Mouse (Mus musculus) embryonic facial prominence, embryonic 15.5 days (tissue): ENCODE results near the gene Wdr5. TPM values are rescaled to one million over a fixed set of nuclear protein-coding genes. Genes with fewer than 3 reads are reported as not detected.

Experiments used
- ATAC-seq: fragments of 200-750 bp; cut with Nextera tagmentation; 2 replicates; pipeline ENCODE4 v1.8.0; 2017; ENCODE audit warnings: low read depth, moderate TSS enrichment; ENCODE audit not compliant: insufficient number of reproducible peaks, low FRiP score, low TSS enrichment
- H3K27ac ChIP-seq: fragments of 300-500 bp; sonication (generic); replicated peaks from 2 replicates; pipeline ENCODE4 v1.5.1; 2015; ENCODE audit warnings: mild to moderate bottlenecking, inconsistent platforms
- H3K27me3 ChIP-seq: fragments of 300-500 bp; sonication (generic); 2 replicates; pipeline ENCODE4 v1.6.1; 2015; ENCODE audit warnings: inconsistent platforms
- H3K36me3 ChIP-seq: fragments of 300-500 bp; sonication (generic); 2 replicates; pipeline ENCODE4 v1.6.1; 2015; ENCODE audit warnings: mild to moderate bottlenecking, inconsistent platforms
- H3K4me1 ChIP-seq: fragments of 300-500 bp; sonication (generic); 2 replicates; pipeline ENCODE4 v1.6.1; 2015; ENCODE audit warnings: inconsistent platforms
- H3K4me2 ChIP-seq: fragments of 300-500 bp; sonication (generic); replicated peaks from 2 replicates; pipeline ENCODE4 v1.6.1; 2015; ENCODE audit warnings: mild to moderate bottlenecking, inconsistent platforms
- H3K4me3 ChIP-seq: fragments of 300-500 bp; sonication (generic); replicated peaks from 2 replicates; pipeline ENCODE4 v1.5.1; 2015; ENCODE audit warnings: mild to moderate bottlenecking, inconsistent platforms
- H3K9ac ChIP-seq: fragments of 300-500 bp; sonication (generic); 2 replicates; pipeline ENCODE4 v1.6.1; 2015; ENCODE audit warnings: inconsistent platforms
- H3K9me3 ChIP-seq: fragments of 300-500 bp; sonication (generic); replicated peaks from 2 replicates; pipeline ENCODE4 v1.6.1; 2016; ENCODE audit warnings: inconsistent platforms
- WGBS: fragments of 180-500 bp; shearing (Covaris S2); methylation state at CpG from one replicate; pipeline ENCODE4 v1.1.7; 2015; 5-methylcytosine and 5-hydroxymethylcytosine counted together
- polyA plus RNA-seq: library from polyadenylated mRNA; unstranded; fragments of >200 nt; fragmentation: Nextera tagmentation; extraction: Ambion mirVana; gene quantifications from 2 replicates; pipeline ENCODE4 v1.2.1, GENCODE M21; 2015

The Wdr5 gene
- polyA plus RNA-seq, 1 experiment from 2014 or later, result 51.8 TPM

DNA sequence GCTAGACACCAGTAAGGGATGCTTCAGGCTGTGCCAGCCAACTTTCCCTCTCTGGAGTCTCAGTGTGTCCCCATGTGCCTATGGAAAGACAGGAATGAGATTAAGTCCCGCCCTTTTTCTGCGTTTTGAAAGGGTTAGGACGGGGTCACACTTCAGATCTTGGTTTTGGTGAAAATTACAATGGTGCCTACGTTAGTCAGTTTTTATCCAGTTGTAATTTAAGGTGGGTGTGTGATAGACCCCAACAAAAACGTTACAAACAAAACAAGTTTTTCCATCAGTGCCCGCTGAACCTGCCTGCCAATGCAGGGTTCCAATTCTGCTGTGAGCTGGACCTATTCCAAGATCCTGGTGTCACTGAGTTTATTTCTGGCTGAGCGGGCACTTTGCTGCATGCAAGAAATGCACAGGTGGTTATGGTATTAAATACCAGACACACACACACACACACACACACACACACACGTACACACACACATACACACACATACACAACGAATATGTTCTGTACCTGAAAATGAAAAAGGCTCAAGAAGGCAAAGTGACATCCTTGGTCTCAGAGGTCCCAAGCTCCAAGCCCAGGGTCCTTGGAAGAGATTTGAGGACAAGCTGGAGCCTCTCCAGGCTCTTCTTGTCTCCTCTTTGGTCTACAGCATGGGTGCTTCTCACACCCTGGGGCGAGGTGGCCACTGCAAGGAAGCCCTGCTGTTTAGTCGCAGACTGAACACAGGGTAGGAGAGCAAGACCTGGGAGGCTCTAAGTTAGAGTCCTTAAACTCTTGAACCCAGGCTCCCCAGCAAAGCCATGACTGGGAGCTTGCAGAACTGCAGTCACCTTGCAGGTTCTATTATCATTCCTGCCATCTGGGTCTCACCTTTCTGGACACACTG lies 38.4 kb upstream of the Wdr5 start:
- H3K36me3 ChIP-seq, result no peaks in the 10 kb centered on the region
- peak overlapping the region; percentile 98 for H3K4me3 ChIP-seq
- no peaks in the 10 kb centered on the region for H3K27me3 ChIP-seq
- H3K4me1 ChIP-seq, result peaks cover 38% of the 10 kb centered on the region
- no peak for ATAC-seq
- no peaks in the 10 kb centered on the region for H3K9me3 ChIP-seq
- H3K4me2 ChIP-seq, result peak overlapping the region; percentile 68
- peak overlapping the region; percentile 96 for H3K27ac ChIP-seq
- 24% methylated on average over 11 of the region's 11 CpGs for WGBS
- H3K9ac ChIP-seq, result peak overlapping the region; percentile 54

DNA sequence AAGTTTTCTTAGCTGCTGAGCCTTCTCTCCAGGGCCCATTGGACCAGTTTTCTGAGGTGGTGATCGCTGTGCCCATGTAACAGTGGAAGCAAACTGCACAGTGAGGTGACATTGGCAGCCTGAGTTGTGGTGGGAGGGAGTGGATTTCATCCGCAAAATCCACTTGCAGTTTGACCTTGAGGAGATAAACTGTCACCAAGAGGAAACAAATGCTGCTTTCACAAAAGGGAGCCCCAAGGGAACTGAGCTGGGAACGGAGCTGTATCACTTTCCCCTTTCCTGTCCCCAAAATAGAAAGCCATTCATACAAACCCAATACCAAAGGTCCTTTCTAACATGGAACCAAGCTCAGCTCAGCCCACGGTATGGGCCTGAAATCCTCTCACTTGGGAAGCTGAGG lies 35.1 kb upstream of the Wdr5 start:
- H3K4me1 ChIP-seq, result peaks cover 10% of the 10 kb centered on the region; the same call in 1 of the 2 replicates
- H3K9ac ChIP-seq, result no peak overlapping the region
- no peaks in the 10 kb centered on the region for H3K9me3 ChIP-seq
- WGBS, result 52% methylated on average over 4 of the region's 4 CpGs
- H3K4me2 ChIP-seq, result no peak overlapping the region
- H3K27ac ChIP-seq, result no peak overlapping the region
- H3K4me3 ChIP-seq, result no peak overlapping the region
- H3K27me3 ChIP-seq, result no peaks in the 10 kb centered on the region
- ATAC-seq, result no peak
- H3K36me3 ChIP-seq, result no peaks in the 10 kb centered on the region

DNA sequence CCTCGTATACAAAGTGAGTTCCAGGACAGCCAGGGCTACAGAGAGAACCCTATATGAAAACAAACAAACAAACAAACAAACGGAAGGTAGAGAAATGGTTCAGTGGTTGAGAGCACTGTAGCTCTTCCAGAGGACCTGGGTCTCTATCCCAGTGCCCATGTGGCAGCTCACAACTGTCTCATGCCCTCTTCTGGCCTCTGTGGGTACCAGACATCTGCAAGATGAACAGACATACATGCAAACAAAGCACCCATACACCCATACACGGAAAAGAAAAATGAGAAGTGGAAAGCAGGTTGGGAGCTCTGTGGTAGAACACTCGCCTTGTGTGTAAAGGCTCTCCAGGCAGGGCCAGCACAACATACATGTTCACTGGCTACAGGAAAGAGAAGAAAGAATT lies 34.6 kb upstream of the Wdr5 start:
- no peaks in the 10 kb centered on the region for H3K27me3 ChIP-seq
- H3K27ac ChIP-seq, result no peak overlapping the region
- no peaks in the 10 kb centered on the region for H3K36me3 ChIP-seq
- no peak overlapping the region for H3K9ac ChIP-seq
- no peak overlapping the region for H3K4me3 ChIP-seq
- H3K4me1 ChIP-seq, result peaks cover 10% of the 10 kb centered on the region; the same call in 1 of the 2 replicates
- H3K9me3 ChIP-seq, result no peaks in the 10 kb centered on the region
- H3K4me2 ChIP-seq, result no peak overlapping the region
- WGBS, result 68% methylated on average over 4 of the region's 4 CpGs
- no peak for ATAC-seq

DNA sequence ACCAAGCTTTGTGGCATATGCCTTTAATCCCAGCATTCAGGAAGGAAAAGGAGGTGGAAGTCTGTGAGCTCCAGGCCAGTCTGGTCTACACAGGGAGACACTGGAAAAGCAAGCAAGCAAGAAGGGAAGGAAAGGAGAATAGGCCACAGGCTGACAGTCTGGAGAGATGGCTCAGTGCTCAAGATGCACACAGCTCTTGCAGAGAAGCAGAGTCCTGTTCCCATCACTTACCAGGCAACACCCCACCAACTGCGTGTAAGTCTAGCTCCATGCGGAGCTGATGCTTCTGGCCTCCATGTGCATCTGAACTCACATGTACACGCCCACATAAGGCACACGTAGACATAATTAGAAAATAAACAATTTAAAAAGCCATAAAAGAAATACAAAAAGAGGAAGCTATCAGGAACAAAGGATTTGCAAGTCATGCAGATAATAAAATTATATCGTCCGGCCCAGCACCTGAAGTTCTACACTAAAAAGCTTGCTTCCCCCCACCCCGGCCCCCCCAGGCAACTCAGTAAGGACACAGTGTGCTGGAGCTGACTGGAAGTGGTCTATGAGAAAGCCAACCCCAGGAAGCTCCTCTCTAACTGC lies 32.6 kb upstream of the Wdr5 start:
- no peak overlapping the region for H3K4me2 ChIP-seq
- H3K36me3 ChIP-seq, result no peaks in the 10 kb centered on the region
- no peak for ATAC-seq
- WGBS, result 59% methylated on average over 7 of the region's 7 CpGs
- no peaks in the 10 kb centered on the region for H3K27me3 ChIP-seq
- no peak overlapping the region for H3K4me3 ChIP-seq
- H3K4me1 ChIP-seq, result no peaks in the 10 kb centered on the region
- H3K9me3 ChIP-seq, result no peaks in the 10 kb centered on the region
- H3K9ac ChIP-seq, result no peak overlapping the region
- no peak overlapping the region for H3K27ac ChIP-seq

DNA sequence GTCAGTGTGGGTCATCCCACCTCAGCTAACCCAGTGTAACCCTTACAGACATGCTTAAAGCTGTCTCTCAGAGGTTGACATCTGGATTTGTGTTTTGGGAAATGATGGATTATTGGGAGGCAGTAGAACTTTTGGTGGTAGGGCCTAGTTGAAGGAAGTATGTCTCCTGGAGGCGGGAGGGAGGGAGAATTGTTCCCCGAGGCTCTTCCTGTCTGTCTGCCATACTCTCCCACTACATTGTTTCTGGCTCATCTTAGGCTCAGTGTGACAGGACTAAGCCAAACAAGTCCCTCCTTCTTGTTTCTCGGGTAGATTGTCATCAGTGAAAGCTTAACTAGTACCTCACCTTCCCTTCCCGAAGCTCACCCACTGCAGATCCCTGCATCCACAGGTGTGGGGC lies 28.2 kb upstream of the Wdr5 start:
- H3K4me3 ChIP-seq, result no peak overlapping the region
- H3K4me2 ChIP-seq, result no peak overlapping the region
- no peaks in the 10 kb centered on the region for H3K36me3 ChIP-seq
- no peak overlapping the region for H3K9ac ChIP-seq
- H3K27me3 ChIP-seq, result no peaks in the 10 kb centered on the region
- H3K4me1 ChIP-seq, result no peaks in the 10 kb centered on the region
- H3K27ac ChIP-seq, result no peak overlapping the region
- no peak for ATAC-seq
- WGBS, result 56% methylated on average over 4 of the region's 4 CpGs
- no peaks in the 10 kb centered on the region for H3K9me3 ChIP-seq

DNA sequence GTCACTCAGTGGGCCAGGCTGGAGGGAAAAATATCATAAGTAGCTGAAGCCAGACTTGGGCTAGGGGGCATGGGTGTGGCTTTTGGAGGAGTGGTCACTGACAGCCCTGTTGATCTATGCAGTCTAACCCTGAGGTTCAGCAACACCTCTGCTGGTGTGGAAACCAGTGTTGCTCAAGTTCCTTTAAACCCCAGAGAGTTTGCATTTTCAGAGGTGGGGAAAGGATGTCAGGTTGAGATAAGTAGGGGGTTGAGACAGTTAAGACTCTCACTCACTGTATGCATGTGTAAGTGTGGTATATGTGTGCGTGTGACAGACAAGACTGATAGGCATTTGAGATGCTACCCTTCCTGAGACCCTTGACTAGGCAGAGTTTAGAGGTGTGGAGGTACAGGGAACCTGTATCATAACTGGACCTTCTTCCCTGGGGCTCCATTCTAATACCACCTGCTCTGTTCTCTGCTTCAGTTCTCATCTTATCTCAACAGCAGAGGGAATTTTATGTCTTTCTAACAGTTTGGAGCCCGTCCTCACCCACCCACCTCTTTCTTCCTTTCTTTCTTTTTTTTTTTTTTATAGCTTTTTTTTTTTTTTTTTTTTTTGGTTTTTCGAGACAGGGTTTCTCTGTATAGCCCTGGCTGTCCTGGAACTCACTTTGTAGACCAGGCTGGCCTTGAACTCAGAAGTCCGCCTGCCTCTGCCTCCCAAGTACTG lies 27.5 kb upstream of the Wdr5 start:
- no peak overlapping the region for H3K27ac ChIP-seq
- no peaks in the 10 kb centered on the region for H3K36me3 ChIP-seq
- no peak overlapping the region for H3K4me3 ChIP-seq
- ATAC-seq, result no peak
- no peaks in the 10 kb centered on the region for H3K9me3 ChIP-seq
- no peak overlapping the region for H3K9ac ChIP-seq
- 81% methylated on average over 3 of the region's 4 CpGs for WGBS
- H3K27me3 ChIP-seq, result no peaks in the 10 kb centered on the region
- no peaks in the 10 kb centered on the region for H3K4me1 ChIP-seq
- H3K4me2 ChIP-seq, result no peak overlapping the region

DNA sequence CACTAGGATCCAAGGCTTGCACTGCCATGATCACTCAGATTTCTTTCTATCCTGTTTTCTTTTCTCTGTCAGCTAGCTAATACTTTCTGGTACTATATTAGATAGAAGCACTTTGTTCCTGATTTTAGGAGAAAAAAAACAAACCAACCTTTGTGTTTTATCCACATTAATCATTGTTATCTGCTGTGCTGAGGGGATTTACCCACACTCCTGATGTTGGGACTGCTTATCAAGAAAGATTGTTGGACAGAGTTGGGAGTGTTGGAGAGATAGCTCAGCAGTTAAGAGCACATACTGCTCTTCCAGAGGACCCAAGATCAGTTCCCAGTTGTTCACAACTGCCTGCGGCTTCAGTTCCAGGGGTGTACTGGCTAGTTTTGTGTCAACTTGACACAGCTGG lies 26.6 kb upstream of the Wdr5 start:
- no peaks in the 10 kb centered on the region for H3K9me3 ChIP-seq
- no peaks in the 10 kb centered on the region for H3K36me3 ChIP-seq
- WGBS, result 97% methylated on average over 1 of the region's 1 CpGs
- no peak overlapping the region for H3K4me3 ChIP-seq
- no peak overlapping the region for H3K9ac ChIP-seq
- no peaks in the 10 kb centered on the region for H3K4me1 ChIP-seq
- H3K27ac ChIP-seq, result no peak overlapping the region
- ATAC-seq, result no peak
- H3K4me2 ChIP-seq, result no peak overlapping the region
- H3K27me3 ChIP-seq, result no peaks in the 10 kb centered on the region

DNA sequence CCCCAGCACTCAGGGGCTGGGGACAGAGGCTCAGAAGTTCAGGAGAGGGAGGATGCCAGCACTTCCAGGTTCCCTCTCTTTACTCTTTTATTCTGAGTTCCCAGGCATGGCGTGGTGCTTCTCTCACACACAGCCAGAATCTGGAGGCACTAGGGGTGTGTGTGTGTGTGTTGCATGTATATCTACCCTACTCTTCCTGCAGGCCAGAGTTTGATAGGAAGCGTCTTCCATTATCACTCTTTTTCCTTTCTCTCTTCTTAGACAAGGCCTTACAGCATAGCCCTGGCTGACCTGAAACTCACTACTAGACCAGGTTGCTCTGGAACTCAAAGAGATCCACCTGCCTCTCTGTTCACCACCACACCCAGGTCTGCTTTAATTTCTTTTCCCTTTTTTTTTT lies 24.0 kb upstream of the Wdr5 start:
- Histone ChIP-seq H3K27ac (no peak overlapping the region), H3K9me3 (no peaks in the 10 kb centered on the region), H3K4me2 (no peak overlapping the region), H3K4me1 (0 out of 2 replicates have a peak, but pooled peaks cover 2% of the 10 kb centered on the region), H3K9ac (no peak overlapping the region), H3K27me3 (no peaks in the 10 kb centered on the region), H3K4me3 (no peak overlapping the region), H3K36me3 (no peaks in the 10 kb centered on the region)
- WGBS, result 89% methylated on average over 2 of the region's 2 CpGs
- no peak for ATAC-seq

DNA sequence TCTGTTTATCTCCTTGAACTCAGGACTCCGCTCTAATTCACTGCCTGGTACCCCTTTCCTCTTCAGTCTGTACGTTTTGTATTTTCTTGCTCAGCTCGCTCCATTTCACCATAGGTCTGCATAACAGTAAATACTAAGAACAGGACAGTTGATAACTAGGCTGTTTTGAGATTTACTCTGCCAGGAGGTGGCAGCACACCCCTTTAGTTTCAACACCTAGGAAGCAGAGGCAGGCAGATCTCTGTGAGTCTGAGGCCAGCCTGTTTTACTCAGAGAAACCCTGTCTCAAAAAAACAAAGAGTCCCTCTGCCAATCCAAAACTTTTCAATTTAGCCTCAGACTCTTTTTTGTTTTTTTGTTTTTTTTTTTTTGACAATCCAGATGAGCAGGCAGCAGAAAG lies 21.0 kb upstream of the Wdr5 start:
- WGBS, result 91% methylated on average over 3 of the region's 3 CpGs
- Histone ChIP-seq H3K9me3 (no peaks in the 10 kb centered on the region), H3K4me3 (no peak overlapping the region), H3K36me3 (no peaks in the 10 kb centered on the region), H3K9ac (no peak overlapping the region), H3K27ac (no peak overlapping the region), H3K4me2 (no peak overlapping the region), H3K27me3 (no peaks in the 10 kb centered on the region), H3K4me1 (0 out of 2 replicates have a peak, but pooled peaks cover 3% of the 10 kb centered on the region)
- ATAC-seq, result no peak

DNA sequence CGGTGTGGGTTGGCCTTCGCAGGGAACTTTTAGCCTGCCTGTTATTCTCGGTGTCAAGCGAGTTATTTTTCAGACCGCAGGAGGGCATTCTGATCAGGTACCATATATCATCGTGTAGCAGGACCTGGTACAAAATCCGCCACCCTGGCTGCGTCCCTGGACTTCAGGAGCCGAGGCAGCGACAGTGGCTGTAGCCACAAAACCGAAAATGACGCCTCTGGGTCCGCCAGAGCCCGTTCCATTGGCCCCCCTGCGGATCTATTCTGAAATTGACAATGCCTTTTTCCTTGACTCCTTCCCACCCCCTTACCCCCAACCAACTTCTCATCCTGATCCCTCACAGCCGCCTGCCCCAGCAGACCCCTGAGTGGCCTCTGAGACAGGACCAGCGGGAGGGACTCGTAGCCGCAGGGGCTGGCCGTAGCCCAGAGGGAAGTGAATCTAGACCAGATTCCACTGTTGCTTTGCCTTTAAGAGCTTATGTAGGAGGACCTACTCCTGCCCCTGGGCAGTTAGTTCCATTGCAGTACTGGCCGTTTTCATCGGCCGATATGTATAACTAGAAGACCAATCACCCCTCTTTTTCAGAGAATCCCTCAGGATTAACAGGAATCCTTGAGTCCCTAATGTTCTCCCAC lies 18.4 kb upstream of the Wdr5 start:
- 0 out of 2 replicates have a peak, but pooled peaks cover 3% of the 10 kb centered on the region for H3K4me1 ChIP-seq
- H3K4me2 ChIP-seq, result peak overlapping the region; percentile 61
- ATAC-seq, result peak; percentile 47; the same call in 1 of the 2 replicates
- WGBS, result 26% methylated on average over 23 of the region's 23 CpGs
- 0 out of 2 replicates have a peak overlapping the region, but pooled peaks have one; percentile 4 for H3K9ac ChIP-seq
- H3K27ac ChIP-seq, result peak overlapping the region; percentile 60; the same call in 1 of the 2 replicates
- H3K9me3 ChIP-seq, result no peaks in the 10 kb centered on the region
- H3K36me3 ChIP-seq, result no peaks in the 10 kb centered on the region
- H3K27me3 ChIP-seq, result no peaks in the 10 kb centered on the region
- peak overlapping the region; percentile 35 for H3K4me3 ChIP-seq
